Mouse (Mus musculus) bone marrow, adult 2 months (tissue): ENCODE data around the gene Casz1.

Experiments used
- CTCF ChIP-seq: fragments of 200-500 bp; IDR thresholded peaks from 2 replicates; pipeline ENCODE4 v1.5.1; 2011; ENCODE audit warnings: low read length, control low read depth; ENCODE audit not compliant: control insufficient read depth, insufficient read depth
- POLR2A ChIP-seq: fragments of 200-500 bp; IDR thresholded peaks from 2 replicates; pipeline ENCODE4 v1.6.1; 2011; ENCODE audit warnings: low read depth, mild to moderate bottlenecking, control low read depth, low read length, borderline replicate concordance; ENCODE audit not compliant: control insufficient read depth

GRCm38 (mm10) chr4:148973387-148973786 lies 169.2 kb downstream of the Casz1 start:
- TF ChIP-seq CTCF (no peak), POLR2A (no peak)
